Mouse (Mus musculus) hindbrain, embryonic 11.5 days (tissue): ENCODE data around the gene Th. TPM values are rescaled to one million over a fixed set of nuclear protein-coding genes. Genes with fewer than 3 reads are reported as not detected.

ENCODE experiments used
- ATAC-seq: fragments of 200-750 bp; cut with Nextera tagmentation; 2 replicates; pipeline ENCODE4 v1.8.0; 2017; ENCODE audit warnings: mild to moderate bottlenecking, moderate TSS enrichment, moderate library complexity; ENCODE audit not compliant: low FRiP score
- DNase-seq: peaks from one replicate; pipeline ENCODE4 v3.0.0-alpha.2; 2015; ENCODE audit warnings: low spot score
- H3K27ac ChIP-seq: fragments of 300-500 bp; sonication (generic); 2 replicates; pipeline ENCODE4 v1.5.1; 2014; ENCODE audit warnings: mild to moderate bottlenecking, low read depth, low read length
- H3K27me3 ChIP-seq: fragments of 300-500 bp; sonication (generic); 2 replicates; pipeline ENCODE4 v1.6.1; 2014; ENCODE audit warnings: mild to moderate bottlenecking, low read length, moderate library complexity, mixed read lengths; ENCODE audit not compliant: control insufficient read depth, insufficient read depth
- H3K36me3 ChIP-seq: fragments of 300-500 bp; sonication (generic); 2 replicates; pipeline ENCODE4 v1.6.1; 2014; ENCODE audit warnings: mild to moderate bottlenecking, low read length, moderate library complexity, mixed read lengths; ENCODE audit not compliant: control insufficient read depth, insufficient read depth
- H3K4me1 ChIP-seq: fragments of 300-500 bp; sonication (generic); replicated peaks from 2 replicates; pipeline ENCODE4 v1.6.1; 2014; ENCODE audit warnings: low read length, mixed read lengths; ENCODE audit not compliant: control insufficient read depth, insufficient read depth
- H3K4me2 ChIP-seq: fragments of 300-500 bp; sonication (generic); replicated peaks from 2 replicates; pipeline ENCODE4 v1.6.1; 2014; ENCODE audit warnings: mild to moderate bottlenecking, low read depth, low read length
- H3K4me3 ChIP-seq: fragments of 300-500 bp; sonication (generic); 2 replicates; pipeline ENCODE4 v1.5.1; 2014; ENCODE audit warnings: low read depth, low read length
- H3K9ac ChIP-seq: fragments of 300-500 bp; sonication (generic); 2 replicates; pipeline ENCODE4 v1.6.1; 2014; ENCODE audit warnings: low read depth, low read length
- H3K9me3 ChIP-seq: fragments of 300-500 bp; sonication (generic); 2 replicates; pipeline ENCODE4 v1.6.1; 2016; ENCODE audit warnings: low read length; ENCODE audit not compliant: control insufficient read depth
- WGBS: fragments of 180-500 bp; shearing (Covaris S2); extraction: QIAGEN DNeasy Blood & Tissue Kit; methylation state at CpG from one replicate; pipeline ENCODE4 v1.1.7; 2014; 5-methylcytosine and 5-hydroxymethylcytosine counted together
- polyA plus RNA-seq: library from polyadenylated mRNA; unstranded; fragments of >200 nt; fragmentation: Nextera tagmentation; extraction: Ambion mirVana; gene quantifications from 2 replicates; pipeline ENCODE4 v1.2.1, GENCODE M21; 2014

Th gene
- polyA plus RNA-seq, result 13.4 and 13.9 TPM in 2 replicates

DNA sequence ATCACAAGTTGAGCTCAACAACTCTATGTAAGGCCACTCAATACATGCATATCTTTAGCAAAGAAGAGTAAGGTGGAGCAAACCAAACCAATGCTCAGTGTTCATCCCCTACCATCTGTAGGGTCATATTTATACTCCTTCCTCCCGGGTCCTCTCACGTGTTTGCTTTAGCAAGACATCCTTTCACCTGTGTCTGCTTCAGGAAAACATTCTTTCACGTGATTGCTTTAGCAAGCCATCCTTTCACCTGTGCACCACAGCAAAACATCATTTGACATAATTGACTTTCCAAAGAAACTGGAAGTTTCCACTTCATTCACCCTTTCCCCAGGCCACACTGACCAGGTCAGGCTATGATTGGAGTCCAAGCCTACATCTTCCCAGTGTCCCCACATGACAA lies at the start of gene Th:
Gene Th (minus strand): TSS at position 101 of the 400 bp plus-strand sequence.
- H3K27ac ChIP-seq, result no peak within 1 kb of the TSS
- ATAC-seq (no peak), DNase-seq (no peak)
- WGBS, result 80% methylated on average over 3 of the region's 3 CpGs
- no peaks in the 10 kb centered on the region for H3K4me1 ChIP-seq
- no peaks in the 10 kb centered on the region for H3K27me3 ChIP-seq
- no peaks in the 10 kb centered on the region for H3K9me3 ChIP-seq
- H3K36me3 ChIP-seq, result no peaks in the 10 kb centered on the region
- no peak within 1 kb of the TSS for H3K4me2 ChIP-seq
- no peak within 1 kb of the TSS for H3K9ac ChIP-seq
- no peak within 1 kb of the TSS for H3K4me3 ChIP-seq

- no peaks in the 10 kb centered on the region for H3K36me3 ChIP-seq
- WGBS, result 1% methylated on average over 51 of the region's 51 CpGs
- H3K4me3 ChIP-seq, result peak within 1 kb of the TSS; percentile 29
- ATAC-seq (peak; percentile 62), DNase-seq (peak; percentile 57)
- H3K27me3 ChIP-seq, result peaks cover 64% of the 10 kb centered on the region
- peak within 1 kb of the TSS; percentile 52 for H3K4me2 ChIP-seq
- H3K4me1 ChIP-seq, result peaks cover 10% of the 10 kb centered on the region; the same call in 1 of the 2 replicates
- H3K9ac ChIP-seq, result no peak within 1 kb of the TSS
- no peaks in the 10 kb centered on the region for H3K9me3 ChIP-seq
- no peak within 1 kb of the TSS for H3K27ac ChIP-seq
Measured at GRCm38 (mm10) chr7:142968809-142969511, 38.0 kb upstream of the Th start, which contains the start of gene Ascl2. Gene Ascl2 (minus strand): TSS chr7:142969264.

GRCm38 (mm10) chr7:142967884-142968808 lies 37.2 kb upstream of the Th start:
- no peak overlapping the region for H3K27ac ChIP-seq
- peaks cover 64% of the 10 kb centered on the region for H3K27me3 ChIP-seq
- peak overlapping the region; percentile 29 for H3K4me3 ChIP-seq
- peaks cover 10% of the 10 kb centered on the region; the same call in 1 of the 2 replicates for H3K4me1 ChIP-seq
- H3K9me3 ChIP-seq, result no peaks in the 10 kb centered on the region
- DNase-seq (peak; percentile 81), ATAC-seq (peak; percentile 64; the same call in 1 of the 2 replicates)
- WGBS, result under 1% methylated on average over 87 of the region's 90 CpGs
- H3K4me2 ChIP-seq, result peak overlapping the region; percentile 52
- no peak overlapping the region for H3K9ac ChIP-seq
- H3K36me3 ChIP-seq, result no peaks in the 10 kb centered on the region

DNA sequence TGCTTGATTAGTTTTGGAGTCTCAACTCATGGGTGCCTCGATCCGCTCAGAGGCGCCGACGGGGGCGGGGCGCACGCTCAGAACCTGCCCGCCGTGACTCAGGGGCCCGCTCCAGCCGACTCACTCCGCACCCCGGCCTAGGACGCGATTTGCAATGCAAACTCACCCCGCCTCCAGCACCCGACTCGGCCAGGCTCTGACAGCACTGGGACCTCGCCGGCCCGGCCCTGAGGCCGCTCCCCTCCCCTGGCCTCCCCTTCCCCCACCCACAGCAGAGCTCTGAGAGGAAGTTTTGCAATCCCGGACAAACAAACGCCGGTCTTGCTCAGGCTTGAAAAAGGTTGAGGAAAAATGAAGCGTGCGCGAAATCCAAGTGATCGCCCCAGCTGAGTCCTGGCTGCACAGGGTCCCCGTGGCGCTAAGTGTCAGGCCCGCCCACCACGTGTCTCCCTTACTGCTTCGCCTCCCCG lies 36.5 kb upstream of the Th start:
- Histone ChIP-seq H3K9ac (no peak overlapping the region), H3K36me3 (no peaks in the 10 kb centered on the region), H3K4me1 (peaks cover 10% of the 10 kb centered on the region; the same call in 1 of the 2 replicates), H3K9me3 (no peaks in the 10 kb centered on the region), H3K27me3 (peaks cover 64% of the 10 kb centered on the region), H3K4me3 (peak overlapping the region; percentile 29), H3K27ac (no peak overlapping the region), H3K4me2 (peak overlapping the region; percentile 52)
- DNase-seq, result peak; percentile 42
- whole genome bisulfite sequencing, result under 1% methylated on average over 36 of the region's 36 CpGs
- peak; percentile 47; the same call in 1 of the 2 replicates for ATAC-seq

- Histone ChIP-seq H3K36me3 (no peaks in the 10 kb centered on the region), H3K9me3 (no peaks in the 10 kb centered on the region), H3K4me1 (no peaks in the 10 kb centered on the region; the same call in 1 of the 2 replicates), H3K4me3 (no peak overlapping the region), H3K27ac (no peak overlapping the region), H3K4me2 (no peak overlapping the region), H3K9ac (no peak overlapping the region), H3K27me3 (no peaks in the 10 kb centered on the region; the same call in 1 of the 2 replicates)
- DNase-seq (no peak), ATAC-seq (no peak)
- 66% methylated on average over 4 of the region's 4 CpGs for WGBS
Measured at GRCm38 (mm10) chr7:142959752-142960151, 28.8 kb upstream of the Th start.

- 97% methylated on average over 1 of the region's 1 CpGs for WGBS
- Histone ChIP-seq H3K4me1 (no peaks in the 10 kb centered on the region; the same call in 1 of the 2 replicates), H3K4me3 (no peak overlapping the region), H3K9ac (no peak overlapping the region), H3K27me3 (no peaks in the 10 kb centered on the region), H3K4me2 (no peak overlapping the region), H3K27ac (no peak overlapping the region), H3K9me3 (no peaks in the 10 kb centered on the region), H3K36me3 (no peaks in the 10 kb centered on the region)
- no peak for DNase-seq
- no peak for ATAC-seq
Measured at GRCm38 (mm10) chr7:142958817-142959216, 27.9 kb upstream of the Th start.

DNA sequence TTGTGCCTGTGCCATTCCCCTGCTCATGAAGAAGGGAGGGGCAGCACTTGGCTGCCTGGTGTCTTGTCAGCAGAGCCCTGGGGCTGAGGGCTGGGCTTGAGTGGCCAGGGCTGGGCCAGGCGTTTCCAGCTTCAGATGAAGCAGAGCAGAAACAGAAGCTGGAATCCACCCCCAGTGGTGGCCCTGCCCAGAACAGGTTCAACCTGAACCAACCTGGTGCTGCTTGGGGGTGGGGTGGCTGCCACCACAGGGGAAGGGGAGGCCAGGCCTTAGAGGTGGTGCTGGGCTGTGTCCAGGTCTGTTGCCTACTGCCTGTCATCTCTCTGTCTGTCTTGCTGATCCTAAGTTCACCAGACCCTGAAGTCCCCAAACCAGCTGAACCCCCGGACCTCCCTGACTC lies 25.1 kb upstream of the Th start:
- Histone ChIP-seq H3K4me1 (no peaks in the 10 kb centered on the region; the same call in 1 of the 2 replicates), H3K27me3 (no peaks in the 10 kb centered on the region), H3K9me3 (no peaks in the 10 kb centered on the region), H3K27ac (no peak overlapping the region), H3K4me2 (no peak overlapping the region), H3K4me3 (no peak overlapping the region), H3K9ac (no peak overlapping the region), H3K36me3 (no peaks in the 10 kb centered on the region)
- ATAC-seq (no peak), DNase-seq (no peak)
- WGBS, result 85% methylated on average over 2 of the region's 2 CpGs

DNA sequence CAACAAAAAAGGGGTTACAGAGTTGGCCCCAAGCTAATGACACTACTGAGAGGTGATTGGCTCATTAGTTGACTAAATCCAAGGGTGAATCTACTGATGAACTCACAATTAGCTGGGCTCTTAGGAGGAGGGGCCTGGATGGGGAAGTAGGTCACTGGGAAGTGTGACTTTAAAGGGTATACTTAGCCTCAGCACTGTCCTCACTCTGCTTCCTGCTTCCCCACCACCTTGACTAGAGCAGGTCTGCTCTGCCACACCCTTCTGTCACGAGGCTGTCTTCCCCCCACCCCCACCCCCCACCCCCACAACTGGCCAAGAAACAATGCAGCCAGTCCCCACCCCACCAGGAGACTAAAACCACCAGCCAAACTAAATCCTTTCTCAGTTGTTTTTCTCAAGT lies 18.6 kb upstream of the Th start:
- WGBS, result 46% methylated on average over 1 of the region's 1 CpGs
- no peaks in the 10 kb centered on the region for H3K27me3 ChIP-seq
- no peaks in the 10 kb centered on the region for H3K9me3 ChIP-seq
- ATAC-seq (no peak), DNase-seq (no peak)
- H3K27ac ChIP-seq, result no peak overlapping the region
- H3K36me3 ChIP-seq, result no peaks in the 10 kb centered on the region
- H3K4me2 ChIP-seq, result no peak overlapping the region
- no peaks in the 10 kb centered on the region for H3K4me1 ChIP-seq
- no peak overlapping the region for H3K9ac ChIP-seq
- H3K4me3 ChIP-seq, result no peak overlapping the region
